Mouse (Mus musculus) lung, embryonic 15.5 days (tissue): ENCODE results near the gene Dnajb2. TPM values are rescaled to one million over a fixed set of nuclear protein-coding genes. Genes with fewer than 3 reads are reported as not detected.

Source experiments
- ATAC-seq: fragments of 200-750 bp; cut with Nextera tagmentation; 2 replicates; pipeline ENCODE4 v1.8.0; 2017; ENCODE audit warnings: moderate number of reproducible peaks, borderline replicate concordance; ENCODE audit not compliant: low FRiP score, low TSS enrichment; ENCODE audit errors: extremely low read depth
- H3K27ac ChIP-seq: fragments of 300-500 bp; sonication (generic); 2 replicates; pipeline ENCODE4 v1.5.1; 2015; ENCODE audit warnings: moderate library complexity, mild to moderate bottlenecking, inconsistent platforms
- H3K27me3 ChIP-seq: fragments of 300-500 bp; sonication (generic); 2 replicates; pipeline ENCODE4 v1.6.1; 2015; ENCODE audit warnings: inconsistent platforms
- H3K36me3 ChIP-seq: fragments of 300-500 bp; sonication (generic); 2 replicates; pipeline ENCODE4 v1.6.1; 2015; ENCODE audit warnings: inconsistent platforms
- H3K4me1 ChIP-seq: fragments of 300-500 bp; sonication (generic); 2 replicates; pipeline ENCODE4 v1.6.1; 2015; ENCODE audit warnings: inconsistent platforms
- H3K4me2 ChIP-seq: fragments of 300-500 bp; sonication (generic); 2 replicates; pipeline ENCODE4 v1.6.1; 2015; ENCODE audit warnings: inconsistent platforms, mild to moderate bottlenecking, moderate library complexity
- H3K4me3 ChIP-seq: fragments of 300-500 bp; sonication (generic); 2 replicates; pipeline ENCODE4 v1.5.1; 2015; ENCODE audit warnings: mild to moderate bottlenecking, inconsistent platforms
- H3K9ac ChIP-seq: fragments of 300-500 bp; sonication (generic); 2 replicates; pipeline ENCODE4 v1.6.1; 2015; ENCODE audit warnings: inconsistent platforms
- H3K9me3 ChIP-seq: fragments of 300-500 bp; sonication (generic); 2 replicates; pipeline ENCODE4 v1.6.1; 2016; ENCODE audit warnings: inconsistent platforms
- WGBS: fragments of 180-500 bp; shearing (Covaris S2); methylation state at CpG from one replicate; pipeline ENCODE4 v1.1.7; 2015; 5-methylcytosine and 5-hydroxymethylcytosine counted together
- microRNA-seq: library from miRNA; unstranded; fragments of <30 nt; microRNA quantifications from one replicate; pipeline ENCODE4, GENCODE M21; 2016
- polyA plus RNA-seq: library from polyadenylated mRNA; unstranded; fragments of >200 nt; fragmentation: Nextera tagmentation; extraction: Ambion mirVana; gene quantifications from 2 replicates; pipeline ENCODE4 v1.2.1, GENCODE M21; 2015

Dnajb2 gene
- polyA plus RNA-seq, 1 experiment from 2014 or later: 33.3 TPM

- Histone ChIP-seq H3K9ac (no peak overlapping the region), H3K4me3 (no peak overlapping the region), H3K9me3 (no peaks in the 10 kb centered on the region), H3K4me2 (no peak overlapping the region), H3K27me3 (no peaks in the 10 kb centered on the region), H3K27ac (no peak overlapping the region), H3K4me1 (0 out of 2 replicates have a peak, but pooled peaks cover 7% of the 10 kb centered on the region), H3K36me3 (no peaks in the 10 kb centered on the region)
- ATAC-seq: no peak
- 5% methylated on average over 7 of the region's 7 CpGs for WGBS
These were observed 53.2 kb downstream of the Dnajb2 start for GRCm38 (mm10) chr1:75289376-75289775.

GRCm38 (mm10) chr1:75289888-75290431 is 53.8 kb downstream of the Dnajb2 start:
- no peaks in the 10 kb centered on the region for H3K9me3 ChIP-seq
- H3K4me3 ChIP-seq: no peak overlapping the region
- H3K4me2 ChIP-seq: no peak overlapping the region
- ATAC-seq: no peak
- 0 out of 2 replicates have a peak, but pooled peaks cover 7% of the 10 kb centered on the region for H3K4me1 ChIP-seq
- H3K27me3 ChIP-seq: no peaks in the 10 kb centered on the region
- 51% methylated on average over 8 of the region's 8 CpGs for WGBS
- no peak overlapping the region for H3K9ac ChIP-seq
- H3K27ac ChIP-seq: no peak overlapping the region
- no peaks in the 10 kb centered on the region for H3K36me3 ChIP-seq

GRCm38 (mm10) chr1:75290582-75290981 is 54.4 kb downstream of the Dnajb2 start:
- H3K4me1 ChIP-seq: 0 out of 2 replicates have a peak, but pooled peaks cover 7% of the 10 kb centered on the region
- no peak for ATAC-seq

GRCm38 (mm10) chr1:75291321-75291720 is 55.1 kb downstream of the Dnajb2 start:
- Histone ChIP-seq H3K27ac (no peak overlapping the region), H3K4me3 (no peak overlapping the region), H3K4me2 (no peak overlapping the region), H3K36me3 (no peaks in the 10 kb centered on the region), H3K9ac (no peak overlapping the region), H3K27me3 (no peaks in the 10 kb centered on the region), H3K4me1 (0 out of 2 replicates have a peak, but pooled peaks cover 7% of the 10 kb centered on the region), H3K9me3 (no peaks in the 10 kb centered on the region)
- 82% methylated on average over 8 of the region's 8 CpGs for WGBS
- no peak for ATAC-seq

More at GRCm38 (mm10) chr1:75290582-75290981, 54.4 kb downstream of the Dnajb2 start:
- Histone ChIP-seq H3K4me3 (no peak overlapping the region), H3K27ac (no peak overlapping the region), H3K9me3 (no peaks in the 10 kb centered on the region), H3K36me3 (no peaks in the 10 kb centered on the region), H3K9ac (no peak overlapping the region), H3K27me3 (no peaks in the 10 kb centered on the region), H3K4me2 (no peak overlapping the region)

- H3K9ac ChIP-seq: no peak overlapping the region
- no peaks in the 10 kb centered on the region for H3K9me3 ChIP-seq
- 0 out of 2 replicates have a peak, but pooled peaks cover 7% of the 10 kb centered on the region for H3K4me1 ChIP-seq
- ATAC-seq: no peak
- H3K27ac ChIP-seq: no peak overlapping the region
- H3K36me3 ChIP-seq: no peaks in the 10 kb centered on the region
- no peaks in the 10 kb centered on the region for H3K27me3 ChIP-seq
- no peak overlapping the region for H3K4me3 ChIP-seq
- no peak overlapping the region for H3K4me2 ChIP-seq
- 13% methylated on average over 12 of the region's 12 CpGs for WGBS
These were observed 56.5 kb downstream of the Dnajb2 start for GRCm38 (mm10) chr1:75292476-75293330.

GRCm38 (mm10) chr1:75293331-75293701 is 57.1 kb downstream of the Dnajb2 start:
- no peak for ATAC-seq
- Histone ChIP-seq H3K36me3 (no peaks in the 10 kb centered on the region), H3K27ac (no peak overlapping the region), H3K9me3 (no peaks in the 10 kb centered on the region), H3K4me1 (0 out of 2 replicates have a peak, but pooled peaks cover 7% of the 10 kb centered on the region), H3K4me2 (no peak overlapping the region), H3K27me3 (no peaks in the 10 kb centered on the region), H3K4me3 (no peak overlapping the region), H3K9ac (no peak overlapping the region)
- 74% methylated on average over 5 of the region's 5 CpGs for WGBS

- Histone ChIP-seq H3K27me3 (no peaks in the 10 kb centered on the region), H3K4me3 (no peak overlapping the region), H3K4me1 (0 out of 2 replicates have a peak, but pooled peaks cover 7% of the 10 kb centered on the region), H3K36me3 (no peaks in the 10 kb centered on the region), H3K9me3 (no peaks in the 10 kb centered on the region), H3K27ac (no peak overlapping the region), H3K4me2 (no peak overlapping the region), H3K9ac (no peak overlapping the region)
- 78% methylated on average over 5 of the region's 5 CpGs for WGBS
- no peak for ATAC-seq
These were observed 58.1 kb downstream of the Dnajb2 start for GRCm38 (mm10) chr1:75294294-75294693.

Small RNA genes within 50 kb of the gene (microRNA-seq; reads per million reads assigned to microRNA genes)
- gene Gm27943: not detected

Other genes with a start within 250 kb of the Dnajb2 start
- 9.1 and 10.4 TPM in 2 replicates for gene Nhej1, start 111.2 kb upstream of the Dnajb2 start, polyA plus RNA-seq
- 0.33 and 0.41 TPM in 2 replicates for gene Slc23a3, start 102.5 kb upstream of the Dnajb2 start, polyA plus RNA-seq
- gene Cnppd1, start 93.7 kb upstream of the Dnajb2 start, polyA plus RNA-seq: 36.5 and 41.6 TPM in 2 replicates
- gene Retreg2, start 93.6 kb upstream of the Dnajb2 start, polyA plus RNA-seq: 48.6 and 49.8 TPM in 2 replicates
- gene Zfand2b, start 67.8 kb upstream of the Dnajb2 start, polyA plus RNA-seq: 38.1 and 39.9 TPM in 2 replicates
- 16.1 and 17.1 TPM in 2 replicates for gene Abcb6, start 56.0 kb upstream of the Dnajb2 start, polyA plus RNA-seq
- gene Ankzf1, start 44.3 kb upstream of the Dnajb2 start, polyA plus RNA-seq: 21.8 and 23.2 TPM in 2 replicates
- gene Atg9a, start 44.2 kb upstream of the Dnajb2 start, polyA plus RNA-seq: 21.9 and 27.6 TPM in 2 replicates
- gene Glb1l, start 25.6 kb upstream of the Dnajb2 start, polyA plus RNA-seq: 16.2 and 16.6 TPM in 2 replicates
- 136 and 137 TPM in 2 replicates for gene Stk16, start 25.6 kb upstream of the Dnajb2 start, polyA plus RNA-seq
- gene Tuba4a, start 16.5 kb upstream of the Dnajb2 start, polyA plus RNA-seq: 35.8 and 44.9 TPM in 2 replicates
- gene A630095N17Rik, start 4.3 kb upstream of the Dnajb2 start, polyA plus RNA-seq: not detected in 2 replicates
- gene Ptprn, start 28.1 kb downstream of the Dnajb2 start, polyA plus RNA-seq: 0.39 and 0.72 TPM in 2 replicates
- 0.91 and 1.4 TPM in 2 replicates for gene Resp18, start 42.0 kb downstream of the Dnajb2 start, polyA plus RNA-seq
- 121 and 124 TPM in 2 replicates for gene Dnpep, start 81.6 kb downstream of the Dnajb2 start, polyA plus RNA-seq
- 57.1 and 59.5 TPM in 2 replicates for gene Des, start 123.9 kb downstream of the Dnajb2 start, polyA plus RNA-seq
- 41.6 and 42.8 TPM in 2 replicates for gene Speg, start 138.9 kb downstream of the Dnajb2 start, polyA plus RNA-seq
- 80.3 and 88.5 TPM in 2 replicates for gene Gmppa, start 199.5 kb downstream of the Dnajb2 start, polyA plus RNA-seq
- gene Asic4, start 214.0 kb downstream of the Dnajb2 start, polyA plus RNA-seq: 0.26 and 0.30 TPM in 2 replicates
- gene Chpf, start 242.9 kb downstream of the Dnajb2 start, polyA plus RNA-seq: 29.5 and 31.1 TPM in 2 replicates
- 0.65 and 0.82 TPM in 2 replicates for gene Tmem198, start 243.1 kb downstream of the Dnajb2 start, polyA plus RNA-seq